8 mouse cellular contexts compared by ENCODE assay signal in the genomic region with DNA sequence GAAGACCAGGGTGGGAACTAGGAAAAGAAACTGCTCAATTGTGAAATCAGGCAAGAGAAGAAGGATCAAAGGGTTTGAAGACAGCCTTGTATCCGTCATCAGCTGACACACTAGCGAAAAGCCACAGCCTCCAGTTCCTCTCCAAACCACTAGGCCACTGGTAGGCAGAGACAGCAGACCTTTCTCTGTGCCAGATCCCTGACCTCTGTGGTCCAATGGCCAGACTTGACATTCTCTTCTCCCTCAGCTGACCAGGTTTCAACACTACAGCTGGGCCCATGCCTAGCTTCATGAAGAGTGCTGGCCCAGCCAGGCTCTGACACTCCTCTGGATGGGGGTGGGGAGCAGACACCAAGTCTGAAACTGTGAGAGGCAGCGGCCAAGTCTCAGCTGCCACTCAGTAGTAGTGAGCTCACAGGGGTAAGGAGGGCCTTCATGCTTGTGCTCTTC. TPM values are rescaled to one million over a fixed set of nuclear protein-coding genes. Genes with fewer than 3 reads are reported as not detected.
DNase-seq lines count a peak whose midpoint lies in the region; ATAC-seq and TF ChIP-seq lines count a peak whose summit lies in the region.

No protein-coding gene starts in this region.

- CTCF ChIA-PET in Patski (lab: Charles Lee), result interaction anchor here (0.8 kb wide), 1 partner anchor 9 kb away, joined by 3 read pairs; no protein-coding TSS in a partner anchor

- POLR2A ChIA-PET in Patski (lab: Charles Lee), result no interaction called here

- H3K27ac ChIP-seq in brown adipose tissue, adult 24 weeks (replicated peaks; ENCODE audit: low read depth, low read length), result peak overlapping the region; percentile 69

- no peak overlapping the region for H3K4me3 ChIP-seq in brown adipose tissue, adult 24 weeks (ENCODE audit: insufficient read depth, low read depth, low read length)

- no peaks in the 10 kb centered on the region for H3K27me3 ChIP-seq in Patski

- peak; percentile 77 for DNase-seq in layer of hippocampus, adult 11-12 months (ENCODE audit: low spot score)
- DNase-seq in layer of hippocampus, adult 18-20 months (ENCODE audit: low spot score in 2 of 2), result no peak
- DNase-seq in Patski (ENCODE audit: low read depth, low spot score), result no peak
- peak; percentile 90 to 91 for DNase-seq in heart, postnatal 10 days
- peak; percentile 77 for DNase-seq in lung, postnatal 14 days
- DNase-seq in embryo, embryonic 11 days, result no peak

- in situ Hi-C loops in Patski (cut with MboI; ENCODE audit: low pct_unique_long_range_greater_than_20kb), result no loop called here

- H3K4me1 ChIP-seq in brown adipose tissue, adult 24 weeks (ENCODE audit: control insufficient read depth, insufficient read depth, insufficient read length, low read length), result peaks cover 14% of the 10 kb centered on the region

- no peak for TF ChIP-seq CTCF in Patski (IDR thresholded peaks at IDR 0.05)

- intact Hi-C loops in heart, postnatal 10 days (cut with DNase I), result loop anchor here (10.0 kb wide), 1 partner anchor 418 kb away; no protein-coding TSS in a partner anchor

- ATAC-seq in Patski, result peak; percentile 51
- no peak for ATAC-seq in CD4-positive, CD25-positive, alpha-beta regulatory T cell, adult 4 months

RNA-seq across cellular contexts. Expression of a gene that starts 7.0 kb away (rescaled TPM):
- total RNA-seq in layer of hippocampus, adult 18-20 months (2021), result 100 to 1,000 TPM; 352 to 400 TPM
- polyA plus RNA-seq in Patski (2021), result 96.5 TPM
- polyA plus RNA-seq in brown adipose tissue, adult 24 weeks (2012; ENCODE audit: insufficient read depth, insufficient read length, missing spikeins), result 165 and 326 TPM in 2 replicates
- total RNA-seq in heart, postnatal 10 days (2021), result 100 to 1,000 TPM; 548 to 551 TPM
- polyA plus RNA-seq in CD4-positive, CD25-positive, alpha-beta regulatory T cell, adult 4 months (2017; shearing (Covaris generic)), result 10 to 100 TPM in 1 of 2 experiments, 1 to 10 TPM in 1; 9.8 to 16.3 TPM

Comparison
In these comparisons a context has a peak if more than half of its experiments do, and no peak if none do; other contexts are left out.
1. DNase-seq: peak in layer of hippocampus, adult 11-12 months (single experiment), heart, postnatal 10 days (2 of 2) and lung, postnatal 14 days (single experiment); none in layer of hippocampus, adult 18-20 months (0 of 2), Patski (single experiment) and embryo, embryonic 11 days (single experiment).